Mouse (Mus musculus): Measurements from ENCODE around the gene Xdh.

DNA sequence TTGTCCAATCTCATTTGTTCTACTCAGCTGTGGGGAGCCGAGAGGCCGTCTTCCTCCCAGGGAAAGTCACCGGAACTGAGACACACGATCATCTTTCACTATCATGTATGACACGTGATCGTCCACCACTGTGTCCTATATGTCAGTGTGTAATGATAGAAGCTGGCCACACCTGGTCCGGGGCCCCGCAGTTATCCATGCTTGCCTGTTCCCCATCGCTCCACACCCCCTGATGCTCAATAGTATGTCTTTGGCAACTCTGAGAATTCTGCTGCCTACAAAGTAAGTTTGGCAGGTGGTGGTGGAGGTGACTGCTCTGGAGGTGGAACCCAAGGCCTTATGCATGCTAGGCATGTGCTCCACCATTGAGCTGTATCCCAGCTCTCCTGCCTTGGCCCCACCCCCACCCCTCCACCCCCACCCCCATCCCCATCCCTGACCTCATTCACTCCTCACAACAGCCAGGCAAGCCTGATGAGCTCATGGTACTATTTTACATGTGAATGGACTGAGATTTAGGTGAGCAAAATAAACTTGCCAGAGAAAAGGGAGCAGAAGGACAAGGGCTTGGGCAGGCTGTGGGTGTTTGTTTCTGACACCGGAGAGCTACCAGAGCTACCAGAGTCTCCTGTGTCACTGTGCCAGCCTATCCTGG lies 70.6 kb downstream of the Xdh start:
- TF ChIP-seq POLR2A (IDR thresholded peaks at IDR 0.05; ENCODE audit: low read depth, low read length), result no peak
- no peak for TF ChIP-seq CTCF (conservative IDR thresholded peaks at IDR 0.05; ENCODE audit: insufficient read depth, insufficient read length, low read depth, low read length)

Measured in kidney, adult 2 months (tissue).